Mouse (Mus musculus) kidney, adult 11 months (tissue): ENCODE measurements at regions not wholly inside any gene's neighbourhood (a gene's known extent, or its start where the extent isn't known, plus 50 kb on each side); places are given as distances from the start of the nearest gene placed in this dataset.

Experiments used
- DNase-seq: peaks from one replicate; pipeline ENCODE4 v3.0.0; 2022

DNA sequence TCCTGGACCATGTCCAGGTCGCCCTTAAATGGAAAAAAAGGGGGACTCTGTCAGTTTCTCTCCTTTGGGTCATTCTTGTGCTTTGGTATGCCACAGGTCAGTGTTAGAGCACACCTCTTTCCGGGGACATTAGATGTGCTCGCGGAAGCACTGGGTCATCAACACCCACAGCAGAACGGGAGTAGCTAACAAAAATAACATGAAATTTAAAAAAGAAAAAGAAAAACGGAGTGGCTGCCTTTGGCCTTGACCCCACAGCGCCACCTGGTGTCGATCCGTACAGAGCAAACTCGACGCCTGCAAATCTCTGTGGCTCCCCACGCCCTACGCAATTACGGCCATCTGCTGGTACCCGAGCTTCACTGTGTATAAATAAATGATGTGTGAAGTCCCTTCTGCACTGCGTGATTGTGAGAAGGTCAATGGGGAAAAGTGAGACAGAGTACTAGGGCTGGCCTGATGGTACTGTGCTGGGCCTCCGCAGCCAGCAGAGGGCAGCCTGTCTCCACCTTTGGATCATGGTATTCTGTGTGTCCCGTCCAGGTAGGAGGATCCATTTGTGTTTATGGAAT is 99.0 kb upstream of the Slc7a12 start:
- peak; percentile 65 for DNase-seq

DNA sequence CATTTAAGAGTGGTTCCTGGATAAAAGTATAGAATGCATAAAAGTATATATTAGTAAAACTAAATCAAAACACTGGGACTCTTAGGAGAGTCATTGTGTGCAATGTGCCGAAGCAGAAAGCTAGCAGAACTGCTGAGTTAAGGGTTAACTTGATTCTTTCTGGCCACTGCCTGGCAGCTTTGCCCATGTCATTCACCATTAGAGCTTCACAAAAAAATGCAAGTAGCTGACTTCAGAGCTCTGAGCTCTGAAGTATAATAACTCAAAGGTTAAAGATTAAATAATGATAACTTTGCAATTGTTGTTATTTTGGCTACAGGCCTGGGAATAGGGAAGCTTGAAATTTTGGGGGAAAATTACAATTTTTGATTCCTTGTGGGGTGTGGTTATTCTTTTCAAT is 89.8 kb upstream of the Slc7a12 start:
- DNase-seq = peak; percentile 34

DNA sequence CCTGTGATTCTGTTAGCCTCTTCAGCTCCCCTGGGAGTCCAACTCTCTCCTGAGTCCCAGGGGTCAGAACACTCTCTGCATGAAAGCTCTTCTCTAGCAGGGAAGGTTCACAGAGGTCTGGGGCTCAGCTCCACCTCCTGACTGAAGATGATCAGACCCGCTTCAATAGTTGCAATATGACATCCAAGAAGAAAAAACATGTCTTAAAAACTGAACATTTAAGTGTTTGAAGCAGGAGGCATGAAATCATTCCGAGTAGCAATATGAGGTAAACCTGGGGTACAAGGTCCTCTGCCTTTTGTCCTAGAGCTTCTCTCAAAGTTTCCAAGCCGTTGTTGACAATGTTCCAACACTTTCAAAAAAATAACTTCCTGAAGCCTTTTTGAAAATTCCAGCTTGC is 81.8 kb upstream of the Slc7a12 start:
- DNase-seq = no peak

DNA sequence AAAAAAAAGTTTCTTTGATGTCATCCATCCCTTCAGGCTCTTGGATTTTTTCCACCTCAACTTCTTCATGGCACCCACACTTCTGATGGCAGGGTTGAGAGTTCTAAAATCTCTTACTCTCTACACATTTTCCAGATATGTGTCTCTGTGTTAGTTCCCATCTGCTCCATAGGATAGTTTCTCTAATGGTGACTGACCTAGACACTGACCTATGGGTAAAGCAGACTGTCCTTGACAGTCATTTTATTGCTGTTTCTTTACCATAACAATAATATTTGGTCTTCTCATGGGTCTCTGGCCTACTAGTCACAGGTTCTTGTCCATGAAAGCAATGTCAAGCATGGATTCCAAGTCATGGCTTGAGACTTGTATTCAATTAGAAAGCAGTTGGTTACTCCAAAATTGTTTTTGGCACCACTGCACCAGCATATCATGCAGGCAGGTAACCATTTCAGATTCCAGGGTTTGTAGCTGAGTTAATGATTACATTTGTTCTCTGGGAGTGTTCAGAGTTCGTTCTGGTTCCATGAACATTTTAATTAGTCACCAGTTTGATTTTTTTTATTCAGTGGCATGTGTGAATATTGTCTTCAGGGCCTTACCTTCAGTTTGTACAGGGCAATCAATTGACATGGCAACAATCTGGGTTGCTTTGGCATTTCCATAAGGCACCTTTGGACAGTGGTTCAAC is 71.9 kb upstream of the Slc7a12 start:
- peak; percentile 72 for DNase-seq
